Mouse (Mus musculus): ENCODE measurements around the gene Zcchc24.
A peak's percentile ranks its signal among the peaks of the same experiment; 100 is the strongest.
"Not testable (repeated sequence)": the region's sequence is repeated elsewhere in the genome, so short reads cannot be mapped to it uniquely, and the experiment has no call there.

Gene Zcchc24

GRCm38 (mm10) chr14:25768915-25769625, at the start of gene Zcchc24:
TSS of gene Zcchc24 (minus strand) at chr14:25769039.
- DNase-seq (ENCODE audit: low read depth): peak; percentile 47

GRCm38 (mm10) chr14:25816416-25816815, 47.6 kb upstream of the Zcchc24 start:
- peak; percentile 8 for DNase-seq (ENCODE audit: low read depth)

GRCm38 (mm10) chr14:25814140-25814539, 45.3 kb upstream of the Zcchc24 start:
- no peak for DNase-seq (ENCODE audit: low read depth)

- DNase-seq (ENCODE audit: low read depth): not testable (repeated sequence)
Measured at GRCm38 (mm10) chr14:25811026-25811425, 42.2 kb upstream of the Zcchc24 start.

- no peak for DNase-seq (ENCODE audit: low read depth)
Measured at GRCm38 (mm10) chr14:25806561-25806960, 37.7 kb upstream of the Zcchc24 start.

GRCm38 (mm10) chr14:25805871-25806270, 37.0 kb upstream of the Zcchc24 start:
- DNase-seq (ENCODE audit: low read depth): no peak

- DNase-seq (ENCODE audit: low read depth): no peak
Measured at GRCm38 (mm10) chr14:25803246-25803809, 34.5 kb upstream of the Zcchc24 start.

GRCm38 (mm10) chr14:25802511-25802910, 33.7 kb upstream of the Zcchc24 start:
- DNase-seq (ENCODE audit: low read depth): no peak

- DNase-seq (ENCODE audit: low read depth): peak; percentile 34
Measured at GRCm38 (mm10) chr14:25800166-25800960, 31.5 kb upstream of the Zcchc24 start.

- no peak for DNase-seq (ENCODE audit: low read depth)
Measured at GRCm38 (mm10) chr14:25796619-25797018, 27.8 kb upstream of the Zcchc24 start.

- DNase-seq (ENCODE audit: low read depth): no peak
Measured at GRCm38 (mm10) chr14:25795561-25796174, 26.8 kb upstream of the Zcchc24 start.

- DNase-seq (ENCODE audit: low read depth): no peak
Measured at GRCm38 (mm10) chr14:25795067-25795466, 26.2 kb upstream of the Zcchc24 start.

GRCm38 (mm10) chr14:25794331-25794730, 25.5 kb upstream of the Zcchc24 start:
- no peak for DNase-seq (ENCODE audit: low read depth)

- no peak for DNase-seq (ENCODE audit: low read depth)
Measured at GRCm38 (mm10) chr14:25790768-25791302, 22.0 kb upstream of the Zcchc24 start.

- no peak for DNase-seq (ENCODE audit: low read depth)
Measured at GRCm38 (mm10) chr14:25789946-25790345, 21.1 kb upstream of the Zcchc24 start.

- no peak for DNase-seq (ENCODE audit: low read depth)
Measured at GRCm38 (mm10) chr14:25789207-25789606, 20.4 kb upstream of the Zcchc24 start.

GRCm38 (mm10) chr14:25788201-25788600, 19.4 kb upstream of the Zcchc24 start:
- no peak for DNase-seq (ENCODE audit: low read depth)

- DNase-seq (ENCODE audit: low read depth): no peak
Measured at GRCm38 (mm10) chr14:25787387-25787910, 18.6 kb upstream of the Zcchc24 start.

GRCm38 (mm10) chr14:25786959-25787358, 18.1 kb upstream of the Zcchc24 start:
- DNase-seq (ENCODE audit: low read depth): no peak

- no peak for DNase-seq (ENCODE audit: low read depth)
Measured at GRCm38 (mm10) chr14:25785210-25785609, 16.4 kb upstream of the Zcchc24 start.

GRCm38 (mm10) chr14:25783220-25783619, 14.4 kb upstream of the Zcchc24 start:
- DNase-seq (ENCODE audit: low read depth): no peak

GRCm38 (mm10) chr14:25780601-25781000, 11.8 kb upstream of the Zcchc24 start:
- DNase-seq (ENCODE audit: low read depth): no peak

All from c-Kit-positive CD71-positive TER-119-negative erythroid progenitor cells, embryonic 14.5 days (primary cell).